Mouse (Mus musculus): ENCODE data around the gene Wipi2. TPM values are rescaled to one million over a fixed set of nuclear protein-coding genes. Genes with fewer than 3 reads are reported as not detected.

Wipi2 gene
- polyA plus RNA-seq, 1 experiment from 2014 or later: 38.9 TPM

DNA sequence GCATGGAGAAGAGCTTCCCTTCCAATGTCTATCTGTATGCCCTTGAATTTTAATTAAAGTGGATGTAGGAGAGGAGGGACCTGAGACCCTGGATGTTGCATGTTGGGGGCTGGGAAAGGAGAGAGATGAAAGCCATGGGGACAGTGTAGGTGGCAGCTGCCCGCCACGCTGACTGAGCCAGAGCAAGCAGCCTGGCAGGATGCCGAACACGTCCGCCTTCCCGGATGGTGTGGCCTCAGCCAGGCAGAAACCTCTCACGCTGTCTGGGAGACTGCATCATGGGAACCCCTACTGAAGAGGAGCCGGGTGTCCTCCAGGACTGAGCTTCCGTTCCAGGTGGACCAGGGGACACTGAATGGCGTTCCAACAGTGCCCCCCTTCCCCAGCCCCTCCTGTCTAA is 76.1 kb downstream of the Wipi2 start:
- WGBS: 82% methylated on average over 10 of the region's 10 CpGs
- H3K4me1 ChIP-seq (ENCODE audit: control insufficient read depth, insufficient read depth, low read length): peaks cover 14% of the 10 kb centered on the region; the same call in 1 of the 2 replicates

DNA sequence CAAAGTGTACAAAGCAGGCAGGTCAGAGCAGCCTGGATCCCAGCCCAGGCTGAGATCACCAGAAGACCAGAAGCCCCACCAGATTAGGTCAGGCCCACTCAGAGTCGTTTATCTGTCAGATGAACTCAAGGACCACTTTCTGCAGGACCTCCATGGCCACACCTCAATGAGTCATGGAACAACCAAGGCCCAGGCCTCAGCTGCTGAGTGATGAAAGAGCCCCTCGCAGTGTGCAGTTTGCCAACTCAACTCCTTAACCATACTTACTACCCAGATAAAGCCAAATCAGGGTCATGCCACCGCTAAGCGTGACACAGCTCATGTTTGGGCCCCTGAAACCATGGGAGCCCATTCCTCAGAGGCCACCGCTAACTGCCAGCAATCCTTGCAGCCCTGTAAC is 80.2 kb downstream of the Wipi2 start:
- no peak for ATAC-seq (ENCODE audit: insufficient read depth, low FRiP score)
- 81% methylated on average over 5 of the region's 5 CpGs for WGBS

More for the DNA sequence above, 76.1 kb downstream of the Wipi2 start:
- no peak for ATAC-seq (ENCODE audit: insufficient read depth, low FRiP score)
- H3K4me3 ChIP-seq (replicated peaks; ENCODE audit: low read length): no peak overlapping the region
- no peak overlapping the region for H3K4me2 ChIP-seq (ENCODE audit: low read depth, low read length)
- H3K9ac ChIP-seq (ENCODE audit: low read length): no peak overlapping the region
- peaks cover 5% of the 10 kb centered on the region for H3K27me3 ChIP-seq (ENCODE audit: control insufficient read depth, insufficient read depth, low read length)
- H3K9me3 ChIP-seq (replicated peaks; ENCODE audit: control insufficient read depth, low read length): no peaks in the 10 kb centered on the region
- H3K27ac ChIP-seq (ENCODE audit: low read length): no peak overlapping the region
- no peaks in the 10 kb centered on the region for H3K36me3 ChIP-seq (ENCODE audit: control insufficient read depth, insufficient read depth, low read length)

DNA sequence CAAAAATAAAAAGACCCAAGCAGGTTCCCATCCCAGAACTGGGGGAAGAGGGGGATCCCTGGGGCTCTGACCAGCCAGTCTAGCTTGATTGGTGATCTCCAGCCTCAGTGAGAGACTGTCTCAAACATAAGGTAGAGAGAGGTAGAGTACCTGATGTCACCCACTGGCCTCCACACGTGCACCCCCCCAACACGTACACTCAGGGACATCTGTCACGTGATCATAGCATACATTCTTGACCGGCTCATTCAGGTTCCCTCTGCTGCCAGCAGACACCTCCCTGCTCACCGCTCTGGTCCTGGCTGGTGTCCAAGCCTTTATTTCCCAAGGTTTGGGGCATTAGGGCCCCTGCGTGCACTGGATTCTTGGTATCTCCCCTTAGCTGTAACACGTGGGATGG is 81.9 kb downstream of the Wipi2 start:
- WGBS: 74% methylated on average over 7 of the region's 7 CpGs

More for the DNA sequence above, 80.2 kb downstream of the Wipi2 start:
- no peak overlapping the region for H3K4me2 ChIP-seq (ENCODE audit: low read depth, low read length)
- no peaks in the 10 kb centered on the region for H3K9me3 ChIP-seq (replicated peaks; ENCODE audit: control insufficient read depth, low read length)
- peaks cover under 1% of the 10 kb centered on the region; the same call in 1 of the 2 replicates for H3K4me1 ChIP-seq (ENCODE audit: control insufficient read depth, insufficient read depth, low read length)
- H3K27me3 ChIP-seq (ENCODE audit: control insufficient read depth, insufficient read depth, low read length): no peaks in the 10 kb centered on the region
- no peak overlapping the region for H3K9ac ChIP-seq (ENCODE audit: low read length)
- H3K4me3 ChIP-seq (replicated peaks; ENCODE audit: low read length): no peak overlapping the region
- 0 out of 2 replicates have a peak, but pooled peaks cover 3% of the 10 kb centered on the region for H3K36me3 ChIP-seq (ENCODE audit: control insufficient read depth, insufficient read depth, low read length)
- H3K27ac ChIP-seq (ENCODE audit: low read length): no peak overlapping the region

DNA sequence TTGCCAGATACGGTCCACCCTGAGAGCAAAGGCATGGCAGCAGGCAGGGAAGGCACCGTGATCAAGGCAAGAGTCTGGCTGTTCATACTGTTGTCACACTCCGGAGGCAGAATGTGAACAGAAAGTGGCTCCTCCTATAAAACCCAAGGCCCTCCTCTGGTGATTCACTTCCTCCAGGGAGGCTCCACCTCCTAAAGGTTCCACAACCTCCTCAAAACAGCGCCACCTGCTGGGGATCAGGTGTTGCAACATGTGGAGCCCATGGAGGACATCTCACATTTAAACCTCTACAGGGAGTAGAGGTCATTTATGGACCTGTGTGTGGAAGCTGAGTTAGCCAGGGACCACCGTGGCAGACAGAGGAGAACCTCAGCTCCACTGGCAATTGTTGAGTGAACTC is 84.9 kb downstream of the Wipi2 start:
- Histone ChIP-seq H3K9me3 (replicated peaks; ENCODE audit: control insufficient read depth, low read length) (no peaks in the 10 kb centered on the region), H3K27me3 (ENCODE audit: control insufficient read depth, insufficient read depth, low read length) (no peaks in the 10 kb centered on the region), H3K4me2 (ENCODE audit: low read depth, low read length) (no peak overlapping the region), H3K4me3 (replicated peaks; ENCODE audit: low read length) (no peak overlapping the region), H3K4me1 (ENCODE audit: control insufficient read depth, insufficient read depth, low read length) (no peaks in the 10 kb centered on the region), H3K27ac (ENCODE audit: low read length) (no peak overlapping the region), H3K36me3 (ENCODE audit: control insufficient read depth, insufficient read depth, low read length) (0 out of 2 replicates have a peak, but pooled peaks cover 3% of the 10 kb centered on the region), H3K9ac (ENCODE audit: low read length) (no peak overlapping the region)
- no peak for ATAC-seq (ENCODE audit: insufficient read depth, low FRiP score)
- WGBS: 83% methylated on average over 5 of the region's 5 CpGs

More for the DNA sequence above, 81.9 kb downstream of the Wipi2 start:
- Histone ChIP-seq H3K4me2 (ENCODE audit: low read depth, low read length) (no peak overlapping the region), H3K9ac (ENCODE audit: low read length) (no peak overlapping the region), H3K27ac (ENCODE audit: low read length) (no peak overlapping the region), H3K4me3 (replicated peaks; ENCODE audit: low read length) (no peak overlapping the region), H3K9me3 (replicated peaks; ENCODE audit: control insufficient read depth, low read length) (no peaks in the 10 kb centered on the region), H3K27me3 (ENCODE audit: control insufficient read depth, insufficient read depth, low read length) (no peaks in the 10 kb centered on the region), H3K4me1 (ENCODE audit: control insufficient read depth, insufficient read depth, low read length) (no peaks in the 10 kb centered on the region), H3K36me3 (ENCODE audit: control insufficient read depth, insufficient read depth, low read length) (0 out of 2 replicates have a peak, but pooled peaks cover 3% of the 10 kb centered on the region)
- ATAC-seq (ENCODE audit: insufficient read depth, low FRiP score): no peak

DNA sequence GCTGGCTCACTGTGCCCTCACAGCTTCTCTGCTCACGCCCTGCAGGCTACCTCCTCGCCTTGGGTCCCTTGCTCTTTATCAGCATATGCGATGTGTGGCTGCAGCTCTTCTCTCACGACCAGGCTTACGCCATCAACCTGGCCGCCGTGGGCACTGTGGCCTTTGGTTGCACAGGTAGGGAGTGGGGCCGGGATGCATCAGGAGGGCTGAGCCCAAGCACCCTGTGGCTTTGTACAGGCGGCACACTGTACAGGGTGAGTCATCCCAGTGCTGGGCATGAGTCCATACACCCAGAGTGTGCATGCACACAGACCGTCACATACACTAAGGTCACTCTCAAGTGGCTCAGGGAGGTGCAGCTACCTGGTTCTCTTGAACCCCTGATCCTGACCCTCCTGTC is 86.5 kb downstream of the Wipi2 start:
- no peak for ATAC-seq (ENCODE audit: insufficient read depth, low FRiP score)
- Histone ChIP-seq H3K4me2 (ENCODE audit: low read depth, low read length) (no peak overlapping the region), H3K36me3 (ENCODE audit: control insufficient read depth, insufficient read depth, low read length) (0 out of 2 replicates have a peak, but pooled peaks cover 3% of the 10 kb centered on the region), H3K9me3 (replicated peaks; ENCODE audit: control insufficient read depth, low read length) (no peaks in the 10 kb centered on the region), H3K27me3 (ENCODE audit: control insufficient read depth, insufficient read depth, low read length) (no peaks in the 10 kb centered on the region), H3K4me1 (ENCODE audit: control insufficient read depth, insufficient read depth, low read length) (no peaks in the 10 kb centered on the region), H3K9ac (ENCODE audit: low read length) (no peak overlapping the region), H3K4me3 (replicated peaks; ENCODE audit: low read length) (no peak overlapping the region), H3K27ac (ENCODE audit: low read length) (no peak overlapping the region)
- WGBS: 86% methylated on average over 10 of the region's 10 CpGs

DNA sequence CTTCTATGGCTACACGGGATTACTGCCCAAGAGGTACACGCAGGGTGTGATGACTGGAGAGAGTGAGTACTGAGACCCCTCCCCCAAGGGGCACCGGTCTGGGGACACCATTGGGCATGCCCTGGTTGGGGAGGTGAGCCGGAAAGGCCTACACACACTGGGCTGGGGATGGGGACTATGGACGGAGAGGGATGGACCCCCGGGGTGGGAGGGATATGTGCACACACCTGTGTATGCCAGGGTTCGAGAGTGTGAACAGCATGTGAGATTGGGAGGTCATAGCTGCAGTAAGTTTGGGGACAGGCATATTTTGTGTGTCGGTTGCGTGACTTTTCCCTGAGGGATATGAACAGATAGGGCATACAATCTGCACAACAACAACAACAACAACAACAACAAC is 87.6 kb downstream of the Wipi2 start:
- no peaks in the 10 kb centered on the region for H3K4me1 ChIP-seq (ENCODE audit: control insufficient read depth, insufficient read depth, low read length)
- no peaks in the 10 kb centered on the region for H3K27me3 ChIP-seq (ENCODE audit: control insufficient read depth, insufficient read depth, low read length)
- 81% methylated on average over 9 of the region's 9 CpGs for WGBS
- no peak overlapping the region for H3K27ac ChIP-seq (ENCODE audit: low read length)
- H3K4me2 ChIP-seq (ENCODE audit: low read depth, low read length): no peak overlapping the region
- H3K9me3 ChIP-seq (replicated peaks; ENCODE audit: control insufficient read depth, low read length): no peaks in the 10 kb centered on the region
- no peak for ATAC-seq (ENCODE audit: insufficient read depth, low FRiP score)
- no peak overlapping the region for H3K9ac ChIP-seq (ENCODE audit: low read length)
- no peak overlapping the region for H3K4me3 ChIP-seq (replicated peaks; ENCODE audit: low read length)
- H3K36me3 ChIP-seq (ENCODE audit: control insufficient read depth, insufficient read depth, low read length): 0 out of 2 replicates have a peak, but pooled peaks cover 3% of the 10 kb centered on the region

DNA sequence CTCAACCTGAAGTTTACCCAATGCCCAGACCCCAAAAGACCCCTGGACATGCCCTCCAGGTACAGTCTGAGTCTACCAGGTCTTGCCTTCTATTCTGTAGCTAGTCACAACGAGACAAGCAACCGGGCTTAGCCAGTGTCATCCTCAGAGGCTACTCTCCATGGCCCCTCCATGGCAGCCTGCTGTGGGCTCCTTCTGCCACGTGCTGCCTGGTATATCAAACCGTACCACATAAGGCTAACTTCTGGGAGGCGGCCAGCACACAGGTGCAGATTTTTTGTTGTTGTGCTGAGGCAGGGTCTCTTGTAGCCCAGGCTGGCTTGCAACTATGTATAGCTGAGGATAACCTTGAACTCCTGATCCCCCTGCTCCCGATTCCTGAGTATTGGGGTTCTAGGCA is 88.6 kb downstream of the Wipi2 start:
- no peak overlapping the region for H3K4me2 ChIP-seq (ENCODE audit: low read depth, low read length)
- H3K27ac ChIP-seq (ENCODE audit: low read length): no peak overlapping the region
- no peak overlapping the region for H3K9ac ChIP-seq (ENCODE audit: low read length)
- H3K4me1 ChIP-seq (ENCODE audit: control insufficient read depth, insufficient read depth, low read length): no peaks in the 10 kb centered on the region
- WGBS: 81% methylated on average over 6 of the region's 6 CpGs
- H3K27me3 ChIP-seq (ENCODE audit: control insufficient read depth, insufficient read depth, low read length): no peaks in the 10 kb centered on the region
- ATAC-seq (ENCODE audit: insufficient read depth, low FRiP score): no peak
- H3K4me3 ChIP-seq (replicated peaks; ENCODE audit: low read length): no peak overlapping the region
- 0 out of 2 replicates have a peak, but pooled peaks cover 3% of the 10 kb centered on the region for H3K36me3 ChIP-seq (ENCODE audit: control insufficient read depth, insufficient read depth, low read length)
- no peaks in the 10 kb centered on the region for H3K9me3 ChIP-seq (replicated peaks; ENCODE audit: control insufficient read depth, low read length)

DNA sequence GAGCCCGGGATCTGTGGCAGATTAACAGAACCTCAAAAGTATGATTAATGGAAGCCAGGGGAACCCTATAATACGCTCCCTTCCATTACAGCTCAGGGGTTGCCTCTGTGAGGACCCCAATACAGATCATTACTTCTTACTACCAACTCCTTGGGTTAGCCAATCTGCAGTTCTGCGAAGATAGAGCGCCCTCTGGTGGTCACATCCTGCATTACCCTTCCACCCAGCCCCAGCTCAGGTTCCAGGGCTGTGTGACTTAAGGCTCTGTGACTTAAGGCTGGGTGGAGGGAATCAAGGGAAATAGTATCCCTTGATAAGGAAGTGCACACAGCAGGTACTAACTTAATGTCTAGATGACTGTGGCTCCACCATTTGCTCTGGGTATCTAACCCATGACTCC is 90.5 kb downstream of the Wipi2 start:
- Histone ChIP-seq H3K9me3 (replicated peaks; ENCODE audit: control insufficient read depth, low read length) (no peaks in the 10 kb centered on the region), H3K36me3 (ENCODE audit: control insufficient read depth, insufficient read depth, low read length) (no peaks in the 10 kb centered on the region), H3K27me3 (ENCODE audit: control insufficient read depth, insufficient read depth, low read length) (no peaks in the 10 kb centered on the region), H3K4me2 (ENCODE audit: low read depth, low read length) (no peak overlapping the region), H3K4me1 (ENCODE audit: control insufficient read depth, insufficient read depth, low read length) (no peaks in the 10 kb centered on the region), H3K27ac (ENCODE audit: low read length) (no peak overlapping the region), H3K9ac (ENCODE audit: low read length) (no peak overlapping the region), H3K4me3 (replicated peaks; ENCODE audit: low read length) (no peak overlapping the region)
- peak; percentile 18; the same call in 1 of the 2 replicates for ATAC-seq (ENCODE audit: insufficient read depth, low FRiP score)
- WGBS: 26% methylated on average over 4 of the region's 4 CpGs

DNA sequence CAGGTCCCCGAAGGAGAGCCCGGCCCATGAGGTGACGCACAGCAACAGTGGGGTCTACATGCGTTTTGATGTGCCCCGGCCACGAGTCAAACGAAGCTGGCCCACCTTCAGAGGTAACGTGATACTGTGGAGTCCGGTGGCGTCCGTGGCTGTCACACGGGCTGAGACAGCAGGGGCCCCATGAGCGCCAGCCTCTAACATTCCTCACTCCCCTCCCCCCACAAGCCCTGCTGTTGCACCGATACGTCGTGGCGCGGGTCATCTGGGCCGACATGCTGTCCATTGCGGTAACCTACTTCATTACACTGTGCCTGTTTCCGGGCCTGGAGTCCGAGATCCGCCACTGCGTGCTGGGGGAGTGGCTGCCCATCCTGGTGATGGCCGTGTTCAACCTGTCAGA is 91.0 kb downstream of the Wipi2 start:
- no peak for ATAC-seq (ENCODE audit: insufficient read depth, low FRiP score)
- H3K27me3 ChIP-seq (ENCODE audit: control insufficient read depth, insufficient read depth, low read length): no peaks in the 10 kb centered on the region

More for the DNA sequence above, 91.0 kb downstream of the Wipi2 start:
- Histone ChIP-seq H3K9me3 (replicated peaks; ENCODE audit: control insufficient read depth, low read length) (no peaks in the 10 kb centered on the region), H3K4me3 (replicated peaks; ENCODE audit: low read length) (no peak overlapping the region), H3K9ac (ENCODE audit: low read length) (no peak overlapping the region), H3K36me3 (ENCODE audit: control insufficient read depth, insufficient read depth, low read length) (no peaks in the 10 kb centered on the region), H3K4me2 (ENCODE audit: low read depth, low read length) (no peak overlapping the region), H3K27ac (ENCODE audit: low read length) (no peak overlapping the region), H3K4me1 (ENCODE audit: control insufficient read depth, insufficient read depth, low read length) (no peaks in the 10 kb centered on the region)
- whole genome bisulfite sequencing: 61% methylated on average over 25 of the region's 25 CpGs
